Mouse (Mus musculus): ENCODE results near the gene Zfp553. TPM values are rescaled to one million over a fixed set of nuclear protein-coding genes. Genes with fewer than 3 reads are reported as not detected.
"Not testable (repeated sequence)": the region's sequence is repeated elsewhere in the genome, so short reads cannot be mapped to it uniquely, and the experiment has no call there.

Gene Zfp553
- polyA plus RNA-seq, 1 experiment: 5.7 TPM

- 53% methylated on average over 4 of the region's 4 CpGs for WGBS
- DNase-seq (ENCODE audit: low read depth, low spot score): no peak
These were observed 4.1 kb upstream of the Zfp553 start for GRCm38 (mm10) chr7:127228615-127229303.

DNA sequence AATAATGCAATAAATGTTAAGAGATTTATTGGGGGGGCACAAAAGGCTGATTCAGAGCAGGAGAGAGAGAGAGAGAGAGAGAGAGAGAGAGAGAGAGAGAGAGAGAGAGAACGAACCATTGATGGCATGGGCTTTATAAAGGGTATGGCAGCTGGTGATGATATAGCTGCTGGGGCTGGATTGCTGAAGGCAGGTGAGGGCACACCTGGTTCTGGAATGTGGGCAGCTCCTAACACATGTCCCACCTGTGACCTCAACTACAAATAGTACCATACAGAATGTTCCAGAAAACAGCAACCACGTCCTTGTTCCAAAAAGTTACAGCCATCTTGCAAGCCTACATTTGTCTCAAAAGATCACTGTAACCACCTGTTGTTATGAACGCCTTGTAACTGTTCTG is 1.5 kb upstream of the Zfp553 start:
- 28% methylated on average over 3 of the region's 3 CpGs for WGBS
- DNase-seq (ENCODE audit: low read depth, low spot score): no peak

- no peak for DNase-seq (ENCODE audit: low read depth, low spot score)
- 2% methylated on average over 20 of the region's 20 CpGs for WGBS
These were observed 837 bp upstream of the Zfp553 start for GRCm38 (mm10) chr7:127231826-127232621.

DNA sequence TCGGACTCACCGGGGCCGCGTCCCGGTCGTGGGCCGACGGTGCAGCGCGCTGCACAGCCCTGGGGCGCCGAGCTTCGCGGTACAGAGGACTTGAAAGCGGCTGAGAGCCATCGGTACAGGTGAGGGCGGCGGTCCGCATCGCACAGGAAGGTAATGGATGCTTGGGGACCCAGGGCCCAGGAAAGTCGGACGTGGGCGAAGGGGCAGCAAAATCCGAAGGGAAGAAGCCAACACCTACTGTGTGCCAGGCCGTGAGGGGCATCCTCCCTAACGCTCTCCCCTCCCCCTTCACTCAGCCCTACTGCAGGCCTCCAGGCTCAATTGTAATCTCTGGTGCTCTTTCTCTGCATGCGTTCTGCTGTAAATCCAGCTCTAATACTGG is 498 bp downstream of the Zfp553 start:
- WGBS: under 1% methylated on average over 27 of the region's 27 CpGs
- DNase-seq (ENCODE audit: low read depth, low spot score): no peak

DNA sequence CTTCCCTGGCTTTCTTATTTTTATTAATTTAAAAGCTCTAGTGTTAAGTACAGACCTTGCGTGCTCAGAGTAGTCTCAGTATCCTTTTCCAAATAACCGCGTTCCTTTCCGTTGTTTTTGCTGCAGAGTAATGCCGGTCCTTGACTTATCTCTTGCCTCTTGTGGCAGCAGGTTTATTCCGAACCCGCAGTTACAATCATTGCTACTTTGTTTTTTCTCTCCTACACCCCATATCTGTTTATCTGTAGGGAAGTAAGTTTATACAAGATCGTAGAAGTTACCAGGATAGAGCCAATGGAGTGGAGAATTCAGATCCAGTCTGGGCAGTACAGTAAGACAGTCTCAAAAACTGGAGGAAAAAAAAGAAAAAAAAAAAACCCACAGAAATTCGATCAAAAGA is 904 bp downstream of the Zfp553 start:
- 2% methylated on average over 9 of the region's 9 CpGs for WGBS
- no peak for DNase-seq (ENCODE audit: low read depth, low spot score)

- no peak for DNase-seq (ENCODE audit: low read depth, low spot score)
- WGBS: 89% methylated on average over 2 of the region's 2 CpGs
These were observed 1.9 kb downstream of the Zfp553 start for GRCm38 (mm10) chr7:127234777-127235176.

- WGBS: 41% methylated on average over 2 of the region's 2 CpGs
These were observed 10.6 kb downstream of the Zfp553 start for GRCm38 (mm10) chr7:127243361-127243867.

GRCm38 (mm10) chr7:127243870-127244657 is 11.2 kb downstream of the Zfp553 start, which contains the start of gene Zfp771:
Gene Zfp771, plus strand, starts transcription at chr7:127244274.
- WGBS: 2% methylated on average over 56 of the region's 56 CpGs
- no peak for DNase-seq (ENCODE audit: low read depth, low spot score)

More at GRCm38 (mm10) chr7:127243361-127243867, 10.6 kb downstream of the Zfp553 start:
- no peak for DNase-seq (ENCODE audit: low read depth, low spot score)

- DNase-seq (ENCODE audit: low read depth, low spot score): no peak
- 7% methylated on average over 33 of the region's 33 CpGs for WGBS
These were observed 12.0 kb downstream of the Zfp553 start for GRCm38 (mm10) chr7:127244658-127245510.

- 90% methylated on average over 8 of the region's 8 CpGs for WGBS
- DNase-seq (ENCODE audit: low read depth, low spot score): not testable (repeated sequence)
These were observed 17.6 kb downstream of the Zfp553 start for GRCm38 (mm10) chr7:127250511-127250910.

DNA sequence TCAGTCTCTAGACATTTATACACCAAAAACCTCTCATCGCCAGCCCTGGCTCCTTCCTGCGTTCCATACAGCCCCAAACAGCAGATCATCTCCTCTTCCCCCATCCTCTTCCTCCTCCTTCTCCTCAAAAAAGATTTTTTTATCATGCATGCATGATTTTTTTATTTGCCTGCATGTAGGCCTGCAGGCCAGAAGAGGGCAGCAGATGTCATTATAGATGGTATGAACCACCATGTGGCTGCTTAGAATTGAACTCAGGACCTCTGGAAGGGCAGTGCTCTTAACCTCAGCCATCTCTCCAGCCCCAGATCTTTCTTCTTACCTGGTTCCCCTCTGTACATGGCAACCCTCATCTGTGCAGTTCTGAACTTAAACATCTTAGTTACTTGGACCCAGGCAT is 19.6 kb downstream of the Zfp553 start:
- WGBS: 72% methylated on average over 2 of the region's 2 CpGs
- DNase-seq (ENCODE audit: low read depth, low spot score): no peak

- WGBS: 60% methylated on average over 6 of the region's 6 CpGs
- no peak for DNase-seq (ENCODE audit: low read depth, low spot score)
These were observed 20.5 kb downstream of the Zfp553 start for GRCm38 (mm10) chr7:127253341-127253740.

DNA sequence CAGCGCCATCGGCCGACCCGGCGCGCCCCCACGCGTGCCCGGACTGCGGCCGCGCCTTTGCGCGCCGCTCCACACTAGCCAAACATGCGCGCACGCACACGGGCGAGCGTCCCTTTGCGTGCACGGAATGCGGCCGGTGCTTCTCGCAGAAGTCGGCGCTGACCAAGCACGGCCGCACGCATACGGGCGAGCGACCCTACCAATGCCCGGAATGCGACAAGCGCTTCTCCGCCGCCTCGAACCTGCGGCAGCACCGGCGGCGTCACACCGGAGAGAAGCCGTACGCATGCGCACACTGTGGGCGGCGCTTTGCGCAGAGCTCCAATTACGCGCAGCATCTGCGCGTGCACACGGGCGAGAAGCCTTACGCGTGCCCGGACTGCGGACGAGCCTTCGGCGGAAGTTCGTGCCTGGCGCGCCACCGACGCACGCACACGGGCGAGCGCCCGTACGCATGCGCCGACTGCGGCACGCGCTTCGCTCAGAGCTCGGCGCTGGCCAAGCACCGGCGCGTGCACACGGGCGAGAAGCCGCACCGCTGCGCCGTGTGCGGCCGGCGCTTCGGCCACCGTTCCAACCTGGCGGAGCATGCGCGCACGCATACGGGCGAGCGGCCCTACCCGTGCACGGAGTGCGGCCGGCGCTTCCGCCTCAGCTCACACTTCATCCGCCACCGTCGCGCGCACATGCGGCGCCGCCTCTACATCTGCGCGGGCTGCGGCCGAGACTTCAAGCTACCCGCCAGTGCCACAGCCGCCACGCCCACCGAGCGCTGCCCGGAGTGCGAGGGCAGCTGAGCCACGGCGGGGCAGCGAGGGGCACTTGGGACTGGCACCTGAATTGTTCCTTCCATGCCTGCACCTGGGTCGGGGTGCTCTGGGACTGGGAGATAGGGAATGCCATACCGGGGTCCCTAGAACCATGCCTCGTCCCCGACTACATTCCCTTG is 21.2 kb downstream of the Zfp553 start:
- no peak for DNase-seq (ENCODE audit: low read depth, low spot score)
- under 1% methylated on average over 133 of the region's 136 CpGs for WGBS

DNA sequence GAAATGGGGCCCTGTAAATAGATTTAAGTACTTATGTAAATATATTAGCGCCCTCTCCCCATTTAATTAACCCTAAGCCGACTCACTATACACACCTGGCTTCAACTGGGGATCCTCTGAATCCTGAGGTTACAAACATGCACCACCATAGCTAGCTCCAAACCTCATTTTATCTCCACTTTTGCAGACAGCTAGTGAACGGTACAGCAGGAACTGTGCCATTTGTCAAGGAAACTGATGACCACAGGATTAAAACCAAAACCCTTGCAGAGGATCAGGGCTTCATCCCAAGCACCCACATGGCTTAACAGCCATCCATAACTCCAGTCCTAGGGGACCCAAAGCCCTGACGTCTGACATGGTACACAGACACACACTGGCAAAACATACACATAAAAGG is 22.1 kb downstream of the Zfp553 start:
- DNase-seq (ENCODE audit: low read depth, low spot score): no peak
- 26% methylated on average over 4 of the region's 4 CpGs for WGBS

- 88% methylated on average over 2 of the region's 2 CpGs for WGBS
- no peak for DNase-seq (ENCODE audit: low read depth, low spot score)
These were observed 23.1 kb downstream of the Zfp553 start for GRCm38 (mm10) chr7:127255965-127256364.

DNA sequence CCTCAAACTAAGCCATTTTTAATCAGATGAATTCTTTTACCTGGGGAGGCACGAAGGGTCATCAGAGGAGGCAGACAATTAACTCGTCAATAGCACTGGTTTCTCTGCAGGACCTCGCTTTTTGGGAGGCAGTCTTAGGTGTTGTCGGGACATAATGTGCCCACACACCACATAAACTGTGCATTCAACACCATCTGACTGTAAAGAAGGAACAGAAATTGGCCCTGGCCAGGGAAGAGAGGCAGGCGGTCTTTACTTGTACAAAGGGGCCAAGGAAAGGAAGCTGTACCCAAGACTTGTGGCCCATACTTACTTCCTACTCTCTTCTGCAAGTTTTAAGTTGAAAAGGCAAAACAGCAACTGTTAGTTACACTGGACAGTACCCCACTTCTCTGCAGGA is 23.7 kb downstream of the Zfp553 start:
- no peak for DNase-seq (ENCODE audit: low read depth, low spot score)
- WGBS: 92% methylated on average over 5 of the region's 5 CpGs

DNA sequence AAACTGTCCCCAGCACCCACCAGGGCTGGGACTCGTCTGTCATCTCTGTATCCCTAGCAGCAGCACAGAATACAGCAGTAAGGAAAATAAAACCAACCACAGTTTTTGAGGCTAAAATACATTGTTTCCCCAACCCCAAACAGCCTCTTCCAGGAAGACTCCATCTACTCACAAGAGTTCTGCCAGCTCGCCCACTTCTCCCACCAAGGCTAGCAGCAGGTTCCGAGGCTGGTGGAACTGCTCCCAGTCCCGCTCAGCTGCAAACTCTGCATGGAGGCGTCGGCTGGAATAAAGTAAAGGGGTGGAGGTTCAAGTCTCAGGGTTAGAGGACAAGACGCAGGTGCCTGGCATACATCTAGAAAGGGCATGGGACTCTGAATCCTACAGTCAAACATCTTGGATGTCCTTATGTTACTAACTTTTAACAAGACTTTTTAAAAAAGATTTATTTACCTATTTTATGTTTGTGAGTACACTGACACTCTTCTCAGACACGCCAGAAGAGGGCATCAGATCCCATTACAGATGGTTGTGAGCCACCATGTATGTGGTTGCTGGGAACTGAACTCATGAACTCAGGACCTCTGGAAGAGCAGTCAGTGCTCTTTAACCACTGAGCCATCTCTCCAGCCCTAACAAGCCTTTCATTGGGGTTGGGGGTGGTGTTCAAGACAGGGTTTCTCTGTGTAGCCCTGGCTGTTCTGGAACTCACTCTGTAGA is 26.5 kb downstream of the Zfp553 start:
- 56% methylated on average over 8 of the region's 8 CpGs for WGBS
- DNase-seq (ENCODE audit: low read depth, low spot score): no peak

Measured in large intestine, adult 2 months (tissue).